Comparison of ENCODE assay signal across 30 mouse cellular contexts in the genomic region with DNA sequence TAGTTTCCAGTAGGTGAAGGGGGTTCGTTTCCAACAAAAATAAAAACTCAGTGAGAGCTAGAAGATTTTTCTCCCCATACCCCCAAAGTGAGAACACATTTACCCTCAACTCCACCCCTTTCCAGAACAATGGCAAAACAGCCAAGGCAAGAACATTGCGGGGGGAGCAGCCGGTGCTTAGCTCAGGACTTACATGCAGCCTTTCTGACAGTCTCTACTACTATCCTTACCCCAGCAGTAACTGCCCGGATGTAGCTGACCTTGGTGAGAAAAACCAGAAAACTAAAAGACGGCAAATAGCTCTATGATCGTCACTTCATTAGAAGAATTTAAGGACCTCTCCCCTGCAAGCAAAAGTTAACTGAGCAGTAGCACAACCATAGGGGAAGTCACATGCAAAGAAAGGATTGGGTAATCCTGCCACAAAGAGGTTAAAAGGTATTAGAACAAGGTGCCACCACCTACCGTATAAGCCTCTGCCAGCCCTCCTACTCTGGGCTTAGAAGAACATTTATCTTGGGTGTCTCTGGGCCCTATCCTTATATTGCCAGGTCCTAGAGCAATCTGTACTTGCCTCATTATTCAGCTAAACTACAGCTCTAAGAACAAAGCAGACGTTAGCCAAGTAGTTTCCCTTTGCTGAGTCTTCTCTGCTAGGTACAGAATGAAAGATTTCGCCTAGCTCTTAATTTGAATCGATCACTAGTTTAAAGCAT.
DNase-seq lines count a peak whose midpoint lies in the region; ATAC-seq and TF ChIP-seq lines count a peak whose summit lies in the region.
"Had no signal": no experiment of that assay in that cellular context is flagged by ENCODE, and none has a peak within 500 bp of the region (broad histone marks: within the 10 kb centered on the region; RNA-seq: fewer than 3 reads in every experiment).

No protein-coding gene starts in this region.

- H3K27me3 ChIP-seq in hindbrain, embryonic 10.5 days (ENCODE audit: insufficient read depth, poor library complexity, severe bottlenecking) = no peaks in the 10 kb centered on the region
- H3K27me3 ChIP-seq in hindbrain, embryonic 12.5 days = no peaks in the 10 kb centered on the region
- no peaks in the 10 kb centered on the region for H3K27me3 ChIP-seq in liver, postnatal 0 days (ENCODE audit: insufficient read depth, low read length)
- no peaks in the 10 kb centered on the region for H3K27me3 ChIP-seq in limb, embryonic 10.5 days (ENCODE audit: low read depth, poor library complexity, severe bottlenecking)
- H3K27me3 ChIP-seq in midbrain, embryonic 15.5 days (replicated peaks) = no peaks in the 10 kb centered on the region
- H3K27me3 ChIP-seq: heart, embryonic 15.5 days; hindbrain, embryonic 13.5 days; limb, embryonic 15.5 days; stomach, embryonic 15.5 days had no signal

- no peak overlapping the region for H3K9ac ChIP-seq in hindbrain, embryonic 12.5 days
- no peak overlapping the region for H3K9ac ChIP-seq in liver, postnatal 0 days (replicated peaks)
- no peak overlapping the region for H3K9ac ChIP-seq in midbrain, embryonic 15.5 days
- H3K9ac ChIP-seq: heart, embryonic 15.5 days; hindbrain, embryonic 13.5 days; limb, embryonic 15.5 days; liver, embryonic 14.5 days; lung, embryonic 14.5 days; stomach, embryonic 15.5 days had no signal

- WGBS in hindbrain, embryonic 10.5 days = 83% methylated on average over 10 of the region's 10 CpGs
- WGBS in hindbrain, embryonic 12.5 days = 81% methylated on average over 10 of the region's 10 CpGs
- 70% methylated on average over 10 of the region's 10 CpGs for WGBS in liver, postnatal 0 days (ENCODE audit: insufficient replicate concordance)
- WGBS in limb, embryonic 10.5 days = 53% methylated on average over 10 of the region's 10 CpGs
- WGBS in macrophage (ENCODE audit: missing documents) = 76% methylated on average over 10 of the region's 10 CpGs
- 79% methylated on average over 10 of the region's 10 CpGs for WGBS in midbrain, embryonic 15.5 days

- no peaks in the 10 kb centered on the region for H3K79me2 ChIP-seq in macrophage (ENCODE audit: inconsistent target)

- no peak for DNase-seq in hindbrain, embryonic 10.5 days (ENCODE audit: low spot score)
- no peak for DNase-seq in liver, postnatal 0 days
- no peak for DNase-seq in liver
- DNase-seq in limb, embryonic 10.5 days (ENCODE audit: low spot score) = peak; percentile 51
- DNase-seq in urinary bladder, postnatal 36 days (ENCODE audit: low spot score in 2 of 2) = no peak
- DNase-seq: adrenal gland, adult 2 months; cerebellum, adult 8-10 months; cerebellum, postnatal 25 days; gastrocnemius, adult 2 months; gastrocnemius, postnatal 36 days; kidney, adult 11 months; kidney, postnatal 10 days; lung, embryonic 14.5 days; lung, postnatal 14 days; right cerebral cortex, postnatal 25 days had no signal

- no peak overlapping the region for H3K4me2 ChIP-seq in hindbrain, embryonic 12.5 days (replicated peaks)
- H3K4me2 ChIP-seq in liver, postnatal 0 days (ENCODE audit: low read depth, low read length) = no peak overlapping the region
- H3K4me2 ChIP-seq in midbrain, embryonic 15.5 days = no peak overlapping the region
- H3K4me2 ChIP-seq: heart, embryonic 15.5 days; hindbrain, embryonic 13.5 days; limb, embryonic 15.5 days; lung, embryonic 14.5 days; stomach, embryonic 15.5 days had no signal

- 0 out of 2 replicates have a peak overlapping the region, but pooled peaks have one; percentile 35 for H3K27ac ChIP-seq in hindbrain, embryonic 10.5 days
- no peak overlapping the region for H3K27ac ChIP-seq in hindbrain, embryonic 12.5 days
- peak overlapping the region; percentile 71; the same call in 1 of the 2 replicates for H3K27ac ChIP-seq in liver, postnatal 0 days (ENCODE audit: low read depth)
- H3K27ac ChIP-seq in limb, embryonic 10.5 days = peak overlapping the region; percentile 87
- peak overlapping the region; percentile 61 for H3K27ac ChIP-seq in macrophage
- no peak overlapping the region for H3K27ac ChIP-seq in midbrain, embryonic 15.5 days
- H3K27ac ChIP-seq: gastrocnemius, adult 2 months; heart, embryonic 10.5 days; heart, embryonic 15.5 days; hindbrain, embryonic 13.5 days; layer of hippocampus, adult 2 months; liver, embryonic 14.5 days; midbrain, embryonic 10.5 days; stomach, embryonic 15.5 days had no signal

- no peak for TF ChIP-seq EP300 in liver, postnatal 0 days (IDR thresholded peaks at IDR 0.05; ENCODE audit: low read depth)

- no peak for TF ChIP-seq CTCF in liver, postnatal 0 days (IDR thresholded peaks at IDR 0.05; ENCODE audit: low read depth)

- no peaks in the 10 kb centered on the region for H3K36me3 ChIP-seq in hindbrain, embryonic 10.5 days
- H3K36me3 ChIP-seq in hindbrain, embryonic 12.5 days = no peaks in the 10 kb centered on the region
- H3K36me3 ChIP-seq in liver, postnatal 0 days (replicated peaks; ENCODE audit: insufficient read depth, low read length) = no peaks in the 10 kb centered on the region
- H3K36me3 ChIP-seq in limb, embryonic 10.5 days = no peaks in the 10 kb centered on the region
- no peaks in the 10 kb centered on the region for H3K36me3 ChIP-seq in macrophage (ENCODE audit: inconsistent target)
- H3K36me3 ChIP-seq in midbrain, embryonic 15.5 days (replicated peaks) = no peaks in the 10 kb centered on the region
- H3K36me3 ChIP-seq: heart, embryonic 10.5 days; heart, embryonic 15.5 days; hindbrain, embryonic 13.5 days; limb, embryonic 15.5 days; midbrain, embryonic 10.5 days; stomach, embryonic 15.5 days had no signal

- no peaks in the 10 kb centered on the region for H3K9me3 ChIP-seq in hindbrain, embryonic 10.5 days
- no peaks in the 10 kb centered on the region for H3K9me3 ChIP-seq in hindbrain, embryonic 12.5 days (replicated peaks)
- H3K9me3 ChIP-seq in liver, postnatal 0 days (ENCODE audit: low read length) = no peaks in the 10 kb centered on the region
- H3K9me3 ChIP-seq in limb, embryonic 10.5 days (replicated peaks) = no peaks in the 10 kb centered on the region
- H3K9me3 ChIP-seq in midbrain, embryonic 15.5 days = no peaks in the 10 kb centered on the region
- H3K9me3 ChIP-seq: heart, embryonic 10.5 days; heart, embryonic 15.5 days; hindbrain, embryonic 13.5 days; limb, embryonic 15.5 days; midbrain, embryonic 10.5 days; stomach, embryonic 15.5 days had no signal

- H3K4me3 ChIP-seq in hindbrain, embryonic 10.5 days = no peak overlapping the region
- no peak overlapping the region for H3K4me3 ChIP-seq in hindbrain, embryonic 12.5 days
- no peak overlapping the region for H3K4me3 ChIP-seq in liver, postnatal 0 days (ENCODE audit: low read depth, low read length)
- H3K4me3 ChIP-seq in limb, embryonic 10.5 days = no peak overlapping the region
- H3K4me3 ChIP-seq in macrophage (ENCODE audit: inconsistent target) = no peak overlapping the region
- H3K4me3 ChIP-seq in midbrain, embryonic 15.5 days = no peak overlapping the region
- H3K4me3 ChIP-seq: erythroblast, embryonic 14.5 days; gastrocnemius, adult 2 months; heart, embryonic 10.5 days; heart, embryonic 15.5 days; hindbrain, embryonic 13.5 days; layer of hippocampus, adult 2 months; limb, embryonic 15.5 days; midbrain, embryonic 10.5 days; stomach, embryonic 15.5 days had no signal

- H3K4me1 ChIP-seq in hindbrain, embryonic 10.5 days (replicated peaks) = no peaks in the 10 kb centered on the region; the same call in 1 of the 2 replicates
- no peaks in the 10 kb centered on the region for H3K4me1 ChIP-seq in hindbrain, embryonic 12.5 days
- peaks cover 8% of the 10 kb centered on the region for H3K4me1 ChIP-seq in liver, postnatal 0 days (ENCODE audit: insufficient read depth)
- H3K4me1 ChIP-seq in limb, embryonic 10.5 days = peaks cover 34% of the 10 kb centered on the region
- no peaks in the 10 kb centered on the region for H3K4me1 ChIP-seq in midbrain, embryonic 15.5 days
- H3K4me1 ChIP-seq: heart, embryonic 10.5 days; heart, embryonic 15.5 days; hindbrain, embryonic 13.5 days; midbrain, embryonic 10.5 days had no signal

- no peak for ATAC-seq in hindbrain, embryonic 12.5 days (ENCODE audit: low FRiP score)
- ATAC-seq in liver, postnatal 0 days = no peak
- no peak for ATAC-seq in midbrain, embryonic 15.5 days (replicated peaks)
- ATAC-seq: activated CD4-positive, CD25-positive, alpha-beta regulatory T cell, adult 4 months; forebrain, embryonic 14.5 days; midbrain, embryonic 16.5 days had no signal

Comparison
In these comparisons a context has a peak if more than half of its experiments do, and no peak if none do; other contexts are left out.
1. H3K27ac ChIP-seq: peak in hindbrain, embryonic 10.5 days (single experiment), liver, postnatal 0 days (single experiment), limb, embryonic 10.5 days (single experiment) and macrophage (single experiment); none in hindbrain, embryonic 12.5 days (single experiment) and midbrain, embryonic 15.5 days (single experiment).